Mouse (Mus musculus) bone marrow macrophage, adult 2 months (primary cell): ENCODE results near the gene Ccdc65. TPM values are rescaled to one million over a fixed set of nuclear protein-coding genes. Genes with fewer than 3 reads are reported as not detected.

Experiments used
- H3K27ac ChIP-seq: 2 replicates; pipeline ENCODE4 v1.5.1; 2012; ENCODE audit warnings: low read depth, low read length; ENCODE audit not compliant: insufficient read depth
- H3K4me1 ChIP-seq: 2 replicates; pipeline ENCODE4 v1.6.1; 2012; ENCODE audit warnings: low read length; ENCODE audit not compliant: control insufficient read depth, insufficient read depth
- H3K4me3 ChIP-seq: 2 replicates; pipeline ENCODE4 v1.5.1; 2012; ENCODE audit warnings: mild to moderate bottlenecking, low read length, moderate library complexity; ENCODE audit not compliant: insufficient read depth
- CTCF ChIP-seq: IDR thresholded peaks from 2 replicates; pipeline ENCODE4 v1.5.1; 2012; ENCODE audit warnings: low read depth, mild to moderate bottlenecking, low read length, moderate library complexity
- POLR2A ChIP-seq: IDR thresholded peaks from 2 replicates; pipeline ENCODE4 v1.6.1; 2012; ENCODE audit warnings: mild to moderate bottlenecking, low read depth, low read length, borderline replicate concordance
- polyA plus RNA-seq: library from polyadenylated mRNA; stranded (reverse); fragments of >200 nt; gene quantifications from 2 replicates; pipeline ENCODE4 v1.2.4, GENCODE M21; 2012; ENCODE audit not compliant: missing spikeins, insufficient read depth, insufficient read length

The Ccdc65 gene
- not detected in 2 replicates for polyA plus RNA-seq

GRCm38 (mm10) chr15:98707766-98708372, at the start of gene Ccdc65:
Gene Ccdc65, plus strand, starts transcription at chr15:98708207.
- TF ChIP-seq POLR2A (no peak), CTCF (peak; percentile 51)
- H3K4me3 ChIP-seq: peak within 1 kb of the TSS; percentile 61
- no peak within 1 kb of the TSS for H3K27ac ChIP-seq
- peaks cover 4% of the 10 kb centered on the region for H3K4me1 ChIP-seq

- Histone ChIP-seq H3K4me3 (peak overlapping the region; percentile 88), H3K27ac (peak overlapping the region; percentile 88), H3K4me1 (peaks cover 10% of the 10 kb centered on the region)
- no peak for TF ChIP-seq POLR2A
- TF ChIP-seq CTCF: no peak
Observed at GRCm38 (mm10) chr15:98662198-98662566, 45.8 kb upstream of the Ccdc65 start.

GRCm38 (mm10) chr15:98662567-98663545, 45.2 kb upstream of the Ccdc65 start, which contains the start of gene Ddx23:
Gene Ddx23, minus strand, starts transcription at chr15:98662894.
- TF ChIP-seq POLR2A: 0 out of 2 replicates have a peak, but pooled peaks have one; percentile 61
- TF ChIP-seq CTCF: no peak
- Histone ChIP-seq H3K27ac (peak within 1 kb of the TSS; percentile 88), H3K4me1 (peaks cover 10% of the 10 kb centered on the region), H3K4me3 (peak within 1 kb of the TSS; percentile 88)

GRCm38 (mm10) chr15:98664042-98664907, 43.7 kb upstream of the Ccdc65 start:
- peaks cover 10% of the 10 kb centered on the region for H3K4me1 ChIP-seq
- no peak overlapping the region for H3K4me3 ChIP-seq
- no peak for TF ChIP-seq POLR2A
- H3K27ac ChIP-seq: no peak overlapping the region

GRCm38 (mm10) chr15:98672592-98672991, 35.4 kb upstream of the Ccdc65 start:
- 0 out of 2 replicates have a peak overlapping the region, but pooled peaks have one; percentile 32 for H3K27ac ChIP-seq
- H3K4me3 ChIP-seq: no peak overlapping the region
- TF ChIP-seq CTCF (no peak), POLR2A (no peak)
- peaks cover 18% of the 10 kb centered on the region for H3K4me1 ChIP-seq

- no peak for TF ChIP-seq CTCF
- no peak for TF ChIP-seq POLR2A
- Histone ChIP-seq H3K4me3 (no peak overlapping the region), H3K4me1 (peaks cover 20% of the 10 kb centered on the region), H3K27ac (no peak overlapping the region)
Observed at GRCm38 (mm10) chr15:98673732-98674131, 34.3 kb upstream of the Ccdc65 start.

- TF ChIP-seq POLR2A: no peak
- no peak for TF ChIP-seq CTCF
- H3K27ac ChIP-seq: no peak overlapping the region
- peaks cover 20% of the 10 kb centered on the region for H3K4me1 ChIP-seq
- H3K4me3 ChIP-seq: no peak overlapping the region
Observed at GRCm38 (mm10) chr15:98674284-98674993, 33.6 kb upstream of the Ccdc65 start.

GRCm38 (mm10) chr15:98674994-98675545, 32.9 kb upstream of the Ccdc65 start:
- Histone ChIP-seq H3K4me1 (peaks cover 20% of the 10 kb centered on the region), H3K4me3 (no peak overlapping the region), H3K27ac (no peak overlapping the region)
- TF ChIP-seq POLR2A (no peak), CTCF (no peak)
